8 mouse cellular contexts compared by ENCODE assay signal in the genomic region with DNA sequence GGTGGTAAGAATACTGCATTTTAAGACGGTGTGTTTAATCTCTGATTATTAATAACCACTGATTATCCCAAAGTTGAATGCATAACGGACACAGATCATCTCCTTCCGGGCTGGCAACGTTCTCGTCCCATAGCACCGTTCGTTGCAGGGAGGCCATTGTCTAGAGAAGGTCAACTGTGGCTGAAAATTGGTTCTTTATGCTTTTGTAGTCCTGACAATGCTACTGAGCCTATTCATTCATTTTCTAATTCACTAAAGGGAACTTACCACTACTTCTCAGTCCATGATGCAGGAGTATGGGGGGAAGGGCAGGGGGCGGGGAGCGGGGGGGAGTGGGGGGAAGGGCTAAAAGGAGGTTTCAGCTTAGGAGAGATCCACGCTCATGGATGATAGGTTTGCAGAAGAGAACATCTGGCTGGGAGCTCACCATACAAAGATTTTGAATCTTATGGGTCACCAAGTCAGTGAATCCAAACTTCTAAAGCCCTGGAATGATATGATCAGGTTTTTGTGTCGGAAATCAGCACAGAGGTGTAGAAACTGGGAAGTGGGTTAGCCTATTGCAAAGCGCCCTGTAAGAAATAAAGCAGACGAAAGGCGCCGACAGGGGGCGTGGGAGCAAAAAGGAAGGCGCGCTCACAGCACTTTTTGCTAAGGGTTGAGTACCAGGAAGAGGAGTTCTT. TPM values are rescaled to one million over a fixed set of nuclear protein-coding genes. Genes with fewer than 3 reads are reported as not detected.
DNase-seq lines count a peak whose midpoint lies in the region; ATAC-seq and TF ChIP-seq lines count a peak whose summit lies in the region.

No protein-coding gene starts in this region.

- no peaks in the 10 kb centered on the region for H3K9me3 ChIP-seq in G1E (replicated peaks)
- H3K9me3 ChIP-seq in forebrain, embryonic 16.5 days (ENCODE audit: control insufficient read depth, low read length): no peaks in the 10 kb centered on the region
- H3K9me3 ChIP-seq in lung, embryonic 15.5 days: no peaks in the 10 kb centered on the region

- under 1% methylated on average over 18 of the region's 18 CpGs for WGBS in forebrain, embryonic 16.5 days
- under 1% methylated on average over 18 of the region's 18 CpGs for WGBS in lung, embryonic 15.5 days

- H3K4me1 ChIP-seq in G1E (ENCODE audit: insufficient read depth, low read depth, low read length): peaks cover 51% of the 10 kb centered on the region
- peaks cover 17% of the 10 kb centered on the region for H3K4me1 ChIP-seq in forebrain, embryonic 16.5 days (replicated peaks; ENCODE audit: control insufficient read depth, insufficient read depth, low read length)
- peaks cover 12% of the 10 kb centered on the region for H3K4me1 ChIP-seq in lung, embryonic 15.5 days

- peak; percentile 16; the same call in 1 of the 2 replicates for ATAC-seq in G1E (ENCODE audit: extremely low read depth, insufficient number of reproducible peaks, low FRiP score, poor library complexity, severe bottlenecking)
- peak; percentile 74 for ATAC-seq in forebrain, embryonic 16.5 days
- peak; percentile 72; the same call in 1 of the 2 replicates for ATAC-seq in lung, embryonic 15.5 days (ENCODE audit: borderline replicate concordance, extremely low read depth, low FRiP score, low TSS enrichment)

- DNase-seq in G1E (ENCODE audit: low spot score): peak; percentile 65
- peak; percentile 84 to 85 for DNase-seq in cerebellum, adult 18-20 months
- DNase-seq in heart, postnatal 4 days: peak; percentile 94
- peak; percentile 70 to 84 for DNase-seq in layer of hippocampus, adult 8-10 months (ENCODE audit: low spot score in 2 of 2)
- DNase-seq in ovary, adult 18-20 months (ENCODE audit: low spot score): peak; percentile 73
- peak; percentile 95 for DNase-seq in thymus, postnatal 0 days (ENCODE audit: low spot score)

- peaks cover 32% of the 10 kb centered on the region for H3K36me3 ChIP-seq in G1E (replicated peaks)
- H3K36me3 ChIP-seq in forebrain, embryonic 16.5 days (ENCODE audit: control insufficient read depth, insufficient read depth): no peaks in the 10 kb centered on the region
- H3K36me3 ChIP-seq in lung, embryonic 15.5 days: no peaks in the 10 kb centered on the region; the same call in 1 of the 2 replicates

- H3K27me3 ChIP-seq in G1E (ENCODE audit: insufficient read depth, low read length): no peaks in the 10 kb centered on the region
- H3K27me3 ChIP-seq in forebrain, embryonic 16.5 days (replicated peaks; ENCODE audit: control insufficient read depth, insufficient read depth, low read length): no peaks in the 10 kb centered on the region
- H3K27me3 ChIP-seq in lung, embryonic 15.5 days: no peaks in the 10 kb centered on the region

- H3K4me2 ChIP-seq in forebrain, embryonic 16.5 days (ENCODE audit: low read length): peak overlapping the region; percentile 63
- peak overlapping the region; percentile 83 for H3K4me2 ChIP-seq in lung, embryonic 15.5 days

- H3K4me3 ChIP-seq in G1E (ENCODE audit: low read depth, low read length): peak overlapping the region; percentile 94
- H3K4me3 ChIP-seq in forebrain, embryonic 16.5 days (replicated peaks; ENCODE audit: low read length): peak overlapping the region; percentile 73
- H3K4me3 ChIP-seq in lung, embryonic 15.5 days: peak overlapping the region; percentile 77

- peak overlapping the region; percentile 44 for H3K9ac ChIP-seq in forebrain, embryonic 16.5 days (replicated peaks; ENCODE audit: low read depth, low read length)
- H3K9ac ChIP-seq in lung, embryonic 15.5 days: peak overlapping the region; percentile 64

- peak; percentile 34; the same call in 1 of the 2 replicates for TF ChIP-seq CTCF in G1E (IDR thresholded peaks at IDR 0.05; ENCODE audit: low read depth, low read length)

- H3K27ac ChIP-seq in forebrain, embryonic 16.5 days (ENCODE audit: low read length): peak overlapping the region; percentile 56
- H3K27ac ChIP-seq in lung, embryonic 15.5 days: peak overlapping the region; percentile 73

RNA-seq across cellular contexts. Expression of gene Aldh18a1, which starts 0.7 kb away (rescaled TPM):
- 104 and 111 TPM in 2 replicates for total RNA-seq in G1E (2014; fragmentation: Nextera tagmentation)
- 41.1 and 43.7 TPM in 2 replicates for total RNA-seq in G1E (2017)
- 15.4 and 24.9 TPM in 2 replicates for polyA plus RNA-seq in G1E (2012)
- polyA plus RNA-seq in forebrain, embryonic 16.5 days (2015; fragmentation: Nextera tagmentation; extraction: Ambion mirVana): 83.4 and 85.1 TPM in 2 replicates
- 10 to 100 TPM; 23.5 to 30.4 TPM for total RNA-seq in heart, postnatal 4 days (2021)
- total RNA-seq in layer of hippocampus, adult 8-10 months (2022): 10 to 100 TPM; 19.9 to 29.8 (median 26.1) TPM
- 59.3 and 60.8 TPM in 2 replicates for polyA plus RNA-seq in lung, embryonic 15.5 days (2015; fragmentation: Nextera tagmentation; extraction: Ambion mirVana)
- polyA plus RNA-seq in thymus, postnatal 0 days (2015; fragmentation: Nextera tagmentation; extraction: Ambion mirVana): 28.2 and 36.1 TPM in 2 replicates

RNA-seq across cellular contexts. Expression of gene Tctn3, which starts 23.0 kb away (rescaled TPM):
- total RNA-seq in G1E (2014; fragmentation: Nextera tagmentation) (14.1 and 15.3 TPM in 2 replicates), G1E (2017) (7.3 and 7.6 TPM in 2 replicates)
- 16.4 and 17.0 TPM in 2 replicates for polyA plus RNA-seq in G1E (2012)
- 13.3 and 14.2 TPM in 2 replicates for polyA plus RNA-seq in forebrain, embryonic 16.5 days (2015; fragmentation: Nextera tagmentation; extraction: Ambion mirVana)
- total RNA-seq in heart, postnatal 4 days (2021): 1 to 10 TPM; 7.3 to 7.8 TPM
- 10 to 100 TPM; 17.7 to 19.5 (median 18.8) TPM for total RNA-seq in layer of hippocampus, adult 8-10 months (2022)
- 10.8 and 11.8 TPM in 2 replicates for polyA plus RNA-seq in lung, embryonic 15.5 days (2015; fragmentation: Nextera tagmentation; extraction: Ambion mirVana)
- 4.4 and 4.5 TPM in 2 replicates for polyA plus RNA-seq in thymus, postnatal 0 days (2015; fragmentation: Nextera tagmentation; extraction: Ambion mirVana)

RNA-seq across cellular contexts. Expression of gene Entpd1, which starts 23.2 kb away (rescaled TPM):
- total RNA-seq in G1E (2014; fragmentation: Nextera tagmentation): not detected in 2 replicates
- total RNA-seq in G1E (2017): 0.33 and 0.70 TPM in 2 replicates
- polyA plus RNA-seq in G1E (2012): not detected in 2 replicates
- polyA plus RNA-seq in forebrain, embryonic 16.5 days (2015; fragmentation: Nextera tagmentation; extraction: Ambion mirVana): 7.8 and 8.5 TPM in 2 replicates
- total RNA-seq in heart, postnatal 4 days (2021): 10 to 100 TPM; 32.3 to 33.3 TPM
- 10 to 100 TPM; 16.0 to 32.9 (median 21.3) TPM for total RNA-seq in layer of hippocampus, adult 8-10 months (2022)
- polyA plus RNA-seq in lung, embryonic 15.5 days (2015; fragmentation: Nextera tagmentation; extraction: Ambion mirVana): 13.5 and 16.1 TPM in 2 replicates
- 6.6 and 7.4 TPM in 2 replicates for polyA plus RNA-seq in thymus, postnatal 0 days (2015; fragmentation: Nextera tagmentation; extraction: Ambion mirVana)

Comparison
In these comparisons a context has a peak if more than half of its experiments do, and no peak if none do; other contexts are left out.
1. Peak in every context shown above with its lines: DNase-seq, ATAC-seq, H3K4me3 ChIP-seq and H3K27ac ChIP-seq.
2. ATAC-seq: peak in every context shown above with its lines; median percentile 74 in forebrain, embryonic 16.5 days; 72 in lung, embryonic 15.5 days; 16 in G1E.